Mouse (Mus musculus): ENCODE results near the gene Myo15. TPM values are rescaled to one million over a fixed set of nuclear protein-coding genes. Genes with fewer than 3 reads are reported as not detected.
A peak's percentile ranks its signal among the peaks of the same experiment; 100 is the strongest.
"Not testable (repeated sequence)": the region's sequence is repeated elsewhere in the genome, so short reads cannot be mapped to it uniquely, and the experiment has no call there.

The Myo15 gene
- polyA plus RNA-seq, 1 experiment from 2014 or later = 0.08 TPM

DNA sequence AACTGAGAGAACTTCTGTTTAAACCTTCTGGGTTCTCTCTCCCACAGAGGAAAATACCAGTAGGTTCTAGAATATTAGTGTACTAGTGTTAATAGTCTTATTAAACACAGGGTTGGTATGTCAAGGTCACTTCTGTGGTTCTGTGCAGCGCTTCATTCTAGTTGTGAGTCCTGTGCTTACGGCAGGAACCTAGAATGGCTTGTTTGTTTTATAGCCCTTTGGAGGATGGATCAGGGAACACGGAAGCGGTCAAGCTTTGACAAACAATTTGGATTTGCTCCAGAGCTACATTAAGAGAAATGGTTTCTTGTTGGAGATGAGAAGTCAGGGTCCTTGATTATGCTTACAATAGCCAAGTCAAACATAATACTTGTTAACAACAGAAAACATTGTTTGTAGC, 76.3 kb downstream of the Myo15 start:
- Histone ChIP-seq H3K9me3 (replicated peaks; ENCODE audit: control insufficient read depth, low read length) (no peaks in the 10 kb centered on the region), H3K27ac (ENCODE audit: low read depth, low read length) (no peak overlapping the region), H3K4me2 (ENCODE audit: low read length) (no peak overlapping the region), H3K36me3 (ENCODE audit: control insufficient read depth, insufficient read depth, low read length) (peaks cover 42% of the 10 kb centered on the region), H3K9ac (ENCODE audit: low read length) (no peak overlapping the region), H3K27me3 (replicated peaks; ENCODE audit: control insufficient read depth, insufficient read depth, low read length) (no peaks in the 10 kb centered on the region), H3K4me1 (ENCODE audit: control insufficient read depth, insufficient read depth, low read length) (peaks cover 18% of the 10 kb centered on the region), H3K4me3 (ENCODE audit: low read depth, low read length) (no peak overlapping the region)
- DNase-seq (ENCODE audit: low spot score) = no peak
- 83% methylated on average over 4 of the region's 4 CpGs for WGBS
- no peak for ATAC-seq

DNA sequence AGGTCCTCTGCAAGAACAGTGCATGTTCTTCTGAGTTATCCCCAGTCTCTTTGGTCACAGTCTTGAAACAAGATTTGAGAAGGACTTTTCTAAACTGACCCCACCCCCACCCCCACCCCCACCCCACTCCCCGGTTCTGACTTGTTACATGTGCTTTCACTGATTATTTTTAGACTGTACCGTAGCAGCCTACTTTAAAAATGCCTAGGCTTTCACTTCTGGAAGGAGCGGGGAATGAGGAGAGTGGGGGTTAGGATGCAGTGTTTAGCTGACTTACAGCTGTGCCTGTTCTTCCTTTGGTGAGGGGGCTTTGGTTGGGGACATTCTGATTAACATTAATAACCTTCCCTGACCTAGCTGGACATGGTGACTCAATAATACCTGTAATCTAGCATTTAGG, 79.0 kb downstream of the Myo15 start:
- no peak overlapping the region for H3K27ac ChIP-seq (ENCODE audit: low read depth, low read length)
- no peak overlapping the region for H3K4me2 ChIP-seq (ENCODE audit: low read length)
- H3K4me1 ChIP-seq (ENCODE audit: control insufficient read depth, insufficient read depth, low read length) = peaks cover 5% of the 10 kb centered on the region; the same call in 1 of the 2 replicates
- ATAC-seq (no peak), DNase-seq (ENCODE audit: low spot score) (no peak)
- WGBS = 95% methylated on average over 3 of the region's 3 CpGs
- no peak overlapping the region for H3K9ac ChIP-seq (ENCODE audit: low read length)
- no peaks in the 10 kb centered on the region for H3K27me3 ChIP-seq (replicated peaks; ENCODE audit: control insufficient read depth, insufficient read depth, low read length)
- H3K9me3 ChIP-seq (replicated peaks; ENCODE audit: control insufficient read depth, low read length) = no peaks in the 10 kb centered on the region
- H3K4me3 ChIP-seq (ENCODE audit: low read depth, low read length) = no peak overlapping the region
- H3K36me3 ChIP-seq (ENCODE audit: control insufficient read depth, insufficient read depth, low read length) = peaks cover 52% of the 10 kb centered on the region

DNA sequence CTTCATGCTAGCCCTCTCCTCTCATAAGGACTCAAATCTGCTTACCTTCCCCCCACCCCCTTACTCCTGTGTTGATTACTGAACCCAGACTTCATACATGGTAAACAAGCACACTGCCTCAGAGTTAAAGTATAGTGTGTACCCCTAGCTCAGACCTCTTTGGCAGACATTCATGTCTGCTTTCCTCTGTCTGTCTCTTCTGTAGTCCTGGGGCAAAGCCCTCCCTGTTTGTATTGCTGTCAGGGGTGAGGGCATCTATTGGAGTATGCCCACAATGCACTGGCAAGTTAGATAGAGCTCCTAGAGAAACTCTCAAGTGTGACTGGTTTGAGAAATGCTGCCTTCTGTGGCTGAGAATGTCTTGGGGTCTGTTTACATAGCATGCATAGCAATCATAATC, 84.0 kb downstream of the Myo15 start:
- DNase-seq (ENCODE audit: low spot score) (no peak), ATAC-seq (no peak)
- Histone ChIP-seq H3K27ac (ENCODE audit: low read depth, low read length) (no peak overlapping the region), H3K9me3 (replicated peaks; ENCODE audit: control insufficient read depth, low read length) (no peaks in the 10 kb centered on the region), H3K4me3 (ENCODE audit: low read depth, low read length) (no peak overlapping the region), H3K27me3 (replicated peaks; ENCODE audit: control insufficient read depth, insufficient read depth, low read length) (no peaks in the 10 kb centered on the region), H3K4me1 (ENCODE audit: control insufficient read depth, insufficient read depth, low read length) (no peaks in the 10 kb centered on the region), H3K36me3 (ENCODE audit: control insufficient read depth, insufficient read depth, low read length) (peaks cover 86% of the 10 kb centered on the region), H3K9ac (ENCODE audit: low read length) (no peak overlapping the region), H3K4me2 (ENCODE audit: low read length) (no peak overlapping the region)

DNA sequence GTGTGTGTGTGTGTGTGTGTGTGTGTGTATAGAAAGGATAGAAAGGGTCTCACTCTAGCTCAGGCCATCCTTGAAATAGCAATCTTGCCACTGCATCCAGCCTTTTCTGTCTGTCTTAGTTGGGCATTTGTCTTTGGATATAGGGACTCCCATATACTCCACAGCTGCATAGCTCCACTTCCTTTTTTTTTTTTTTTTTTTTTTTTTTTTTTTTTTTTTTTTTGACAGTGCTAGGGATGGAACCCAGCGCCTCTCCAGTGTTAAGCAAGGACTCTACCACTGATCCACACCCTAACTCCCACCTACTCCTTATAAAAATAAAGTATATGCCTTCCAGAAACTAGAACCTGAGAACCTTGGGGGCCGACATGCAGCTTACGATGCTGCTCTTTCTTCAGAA, 88.5 kb downstream of the Myo15 start:
- Histone ChIP-seq H3K27ac (ENCODE audit: low read depth, low read length) (no peak overlapping the region), H3K9me3 (replicated peaks; ENCODE audit: control insufficient read depth, low read length) (no peaks in the 10 kb centered on the region), H3K4me1 (ENCODE audit: control insufficient read depth, insufficient read depth, low read length) (no peaks in the 10 kb centered on the region), H3K9ac (ENCODE audit: low read length) (no peak overlapping the region), H3K4me3 (ENCODE audit: low read depth, low read length) (no peak overlapping the region), H3K27me3 (replicated peaks; ENCODE audit: control insufficient read depth, insufficient read depth, low read length) (no peaks in the 10 kb centered on the region), H3K4me2 (ENCODE audit: low read length) (no peak overlapping the region), H3K36me3 (ENCODE audit: control insufficient read depth, insufficient read depth, low read length) (peaks cover 57% of the 10 kb centered on the region)
- ATAC-seq = no peak
- no peak for DNase-seq (ENCODE audit: low spot score)
- 88% methylated on average over 3 of the region's 3 CpGs for WGBS

GRCm38 (mm10) chr11:60559342-60559741, 90.2 kb downstream of the Myo15 start:
- ATAC-seq (peak; percentile 60), DNase-seq (ENCODE audit: low spot score) (peak; percentile 72)
- Histone ChIP-seq H3K9me3 (replicated peaks; ENCODE audit: control insufficient read depth, low read length) (no peaks in the 10 kb centered on the region), H3K27ac (ENCODE audit: low read depth, low read length) (no peak overlapping the region), H3K27me3 (replicated peaks; ENCODE audit: control insufficient read depth, insufficient read depth, low read length) (no peaks in the 10 kb centered on the region), H3K36me3 (ENCODE audit: control insufficient read depth, insufficient read depth, low read length) (peaks cover 40% of the 10 kb centered on the region), H3K4me3 (ENCODE audit: low read depth, low read length) (no peak overlapping the region), H3K9ac (ENCODE audit: low read length) (no peak overlapping the region), H3K4me2 (ENCODE audit: low read length) (no peak overlapping the region), H3K4me1 (ENCODE audit: control insufficient read depth, insufficient read depth, low read length) (no peaks in the 10 kb centered on the region)
- 5% methylated on average over 3 of the region's 3 CpGs for WGBS

- H3K27me3 ChIP-seq (replicated peaks; ENCODE audit: control insufficient read depth, insufficient read depth, low read length); ATAC-seq; H3K4me1 ChIP-seq (ENCODE audit: control insufficient read depth, insufficient read depth, low read length); H3K9ac ChIP-seq (ENCODE audit: low read length); H3K4me3 ChIP-seq (ENCODE audit: low read depth, low read length); H3K27ac ChIP-seq (ENCODE audit: low read depth, low read length); H3K4me2 ChIP-seq (ENCODE audit: low read length); H3K9me3 ChIP-seq (replicated peaks; ENCODE audit: control insufficient read depth, low read length); H3K36me3 ChIP-seq (ENCODE audit: control insufficient read depth, insufficient read depth, low read length); DNase-seq (ENCODE audit: low spot score): not testable (repeated sequence)
- 76% methylated on average over 9 of the region's 12 CpGs for WGBS
Observed at GRCm38 (mm10) chr11:60574006-60574405, 104.9 kb downstream of the Myo15 start.

Other genes starting within 250 kb of the Myo15 start
- 42.6 and 44.3 TPM in 2 replicates for gene Srebf1, start 246.8 kb upstream of the Myo15 start, polyA plus RNA-seq (2014; fragmentation: Nextera tagmentation; extraction: Ambion mirVana)
- gene Tom1l2, start 116.4 kb upstream of the Myo15 start, polyA plus RNA-seq (2014; fragmentation: Nextera tagmentation; extraction: Ambion mirVana) = 23.0 and 31.6 TPM in 2 replicates
- 5.9 and 7.0 TPM in 2 replicates for gene Drc3, start 116.0 kb upstream of the Myo15 start, polyA plus RNA-seq (2014; fragmentation: Nextera tagmentation; extraction: Ambion mirVana)
- gene Gid4, start 52.2 kb upstream of the Myo15 start, polyA plus RNA-seq (2014; fragmentation: Nextera tagmentation; extraction: Ambion mirVana) = 16.5 and 23.1 TPM in 2 replicates
- 37.4 and 40.3 TPM in 2 replicates for gene Atpaf2, start 50.9 kb upstream of the Myo15 start, polyA plus RNA-seq (2014; fragmentation: Nextera tagmentation; extraction: Ambion mirVana)
- gene Drg2, start 14.7 kb upstream of the Myo15 start, polyA plus RNA-seq (2014; fragmentation: Nextera tagmentation; extraction: Ambion mirVana) = 111 and 115 TPM in 2 replicates
- gene Alkbh5, start 67.0 kb downstream of the Myo15 start, polyA plus RNA-seq (2014; fragmentation: Nextera tagmentation; extraction: Ambion mirVana) = 17.8 and 21.5 TPM in 2 replicates
- 66.9 and 74.6 TPM in 2 replicates for gene Llgl1, start 230.4 kb downstream of the Myo15 start, polyA plus RNA-seq (2014; fragmentation: Nextera tagmentation; extraction: Ambion mirVana)